Mouse (Mus musculus): ENCODE measurements around the gene Ldb2. TPM values are rescaled to one million over a fixed set of nuclear protein-coding genes. Genes with fewer than 3 reads are reported as not detected.

The Ldb2 gene
- total RNA-seq, 2 experiments from 2014 or later, result 79.4 to 80.9 TPM

GRCm38 (mm10) chr5:44473857-44474762 is 325.4 kb downstream of the Ldb2 start:
- DNase-seq (ENCODE audit: low spot score in 2 of 2), result no peak

- no peak for DNase-seq (ENCODE audit: low spot score in 2 of 2)
Measured at GRCm38 (mm10) chr5:44465238-44465637, 334.2 kb downstream of the Ldb2 start.
